Mouse (Mus musculus): ENCODE results near the gene Gm30737. TPM values are rescaled to one million over a fixed set of nuclear protein-coding genes. Genes with fewer than 3 reads are reported as not detected.
"Not testable (repeated sequence)": the region's sequence is repeated elsewhere in the genome, so short reads cannot be mapped to it uniquely, and the experiment has no call there.

The Gm30737 gene
- total RNA-seq (2014; rRNA removed) (not detected in 2 replicates), polyA plus RNA-seq (2015; fragmentation: Nextera tagmentation; extraction: Ambion mirVana) (not detected in 2 replicates)

GRCm38 (mm10) chrY:14400410-14400809 is at the start of gene Gm30737:
Gm30737 (plus strand) TSS chrY:14400710.
- H3K9ac ChIP-seq (replicated peaks; ENCODE audit: low read length, poor library complexity, severe bottlenecking); H3K27ac ChIP-seq (ENCODE audit: low read depth, low read length); H3K36me3 ChIP-seq (ENCODE audit: insufficient read depth, low read length); H3K4me1 ChIP-seq (ENCODE audit: insufficient read depth, low read length); H3K9me3 ChIP-seq (ENCODE audit: low read length); ATAC-seq (ENCODE audit: low FRiP score); H3K4me3 ChIP-seq (ENCODE audit: low read depth, low read length); H3K4me2 ChIP-seq (ENCODE audit: low read depth, low read length, poor library complexity, severe bottlenecking); DNase-seq (ENCODE audit: low spot score); H3K27me3 ChIP-seq (ENCODE audit: insufficient read depth, low read length): not testable (repeated sequence)
- WGBS: no CpG with 5 or more reads among the region's 7 CpGs

Measured in midbrain, postnatal 0 days (tissue).